Mouse (Mus musculus): Measurements from ENCODE around the gene Cdiptos.

DNA sequence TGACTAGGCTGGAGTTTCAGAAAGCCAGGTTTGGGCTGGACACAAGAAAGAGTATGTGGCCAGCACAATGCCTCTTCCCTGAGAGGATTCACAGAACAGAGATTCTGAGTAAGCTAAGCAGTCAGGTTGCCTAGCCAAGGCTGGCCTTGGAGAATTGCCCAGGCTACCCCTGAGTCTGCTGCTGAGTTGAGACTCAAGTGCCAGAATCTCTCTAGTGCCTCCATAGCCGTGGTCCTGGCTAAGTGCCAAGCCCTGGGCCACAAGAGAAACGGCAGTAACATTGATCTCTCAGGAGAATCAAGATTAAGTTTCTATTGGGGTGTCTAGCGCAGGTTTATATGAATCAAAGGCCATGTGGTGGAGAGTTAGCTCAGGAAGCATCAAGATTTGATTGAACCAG lies 10.3 kb downstream of the Cdiptos start:
- TF ChIP-seq ELF1 (IDR thresholded peaks at IDR 0.05; ENCODE audit: low read depth, low read length) (no peak), ZC3H11A (IDR thresholded peaks at IDR 0.05; ENCODE audit: low read depth, low read length) (no peak), POLR2A (IDR thresholded peaks at IDR 0.05; ENCODE audit: low read depth, low read length) (no peak), ZNF384 (IDR thresholded peaks at IDR 0.05; ENCODE audit: low read depth, low read length) (no peak), NELFE (IDR thresholded peaks at IDR 0.05; ENCODE audit: low read depth, low read length) (no peak), E2F4 (IDR thresholded peaks at IDR 0.05; ENCODE audit: insufficient replicate concordance, low read depth, low read length) (no peak)
